Mouse (Mus musculus): ENCODE results near the gene Med28. TPM values are rescaled to one million over a fixed set of nuclear protein-coding genes. Genes with fewer than 3 reads are reported as not detected.

The Med28 gene
- total RNA-seq (2021): 10 to 100 TPM; 52.4 to 57.1 TPM
- long read RNA-seq, experiment 1, full-length matches to known transcripts: 108 of 110 reads
- long read RNA-seq, experiment 1, partial matches to known transcripts: 0 of 110 reads
- long read RNA-seq, experiment 1, other reads (novel, unspliced or antisense): 2 of 110 reads
- long read RNA-seq, experiment 2, full-length matches to known transcripts: 63 of 65 reads
- long read RNA-seq, experiment 2, partial matches to known transcripts: 0 of 65 reads
- long read RNA-seq, experiment 2, other reads (novel, unspliced or antisense): 2 of 65 reads

GRCm38 (mm10) chr5:45519960-45520808, at the start of gene Med28:
Gene Med28 (plus strand): TSS chr5:45520229.
- peak; percentile 95 for DNase-seq (ENCODE audit: low spot score)

- peak; percentile 20 for DNase-seq (ENCODE audit: low spot score)
Observed at GRCm38 (mm10) chr5:45472880-45473450, 47.1 kb upstream of the Med28 start.

- no peak for DNase-seq (ENCODE audit: low spot score)
Observed at GRCm38 (mm10) chr5:45473521-45473920, 46.5 kb upstream of the Med28 start.

- peak; percentile 56 for DNase-seq (ENCODE audit: low spot score)
Observed at GRCm38 (mm10) chr5:45474215-45474614, 45.8 kb upstream of the Med28 start.

GRCm38 (mm10) chr5:45474758-45475157, 45.3 kb upstream of the Med28 start:
- no peak for DNase-seq (ENCODE audit: low spot score)

GRCm38 (mm10) chr5:45475771-45476170, 44.3 kb upstream of the Med28 start:
- DNase-seq (ENCODE audit: low spot score): no peak

- no peak for DNase-seq (ENCODE audit: low spot score)
Observed at GRCm38 (mm10) chr5:45476288-45476687, 43.7 kb upstream of the Med28 start.

- no peak for DNase-seq (ENCODE audit: low spot score)
Observed at GRCm38 (mm10) chr5:45477601-45478000, 42.4 kb upstream of the Med28 start.

GRCm38 (mm10) chr5:45480066-45480465, 40.0 kb upstream of the Med28 start:
- no peak for DNase-seq (ENCODE audit: low spot score)

GRCm38 (mm10) chr5:45481125-45481524, 38.9 kb upstream of the Med28 start:
- DNase-seq (ENCODE audit: low spot score): no peak

- no peak for DNase-seq (ENCODE audit: low spot score)
Observed at GRCm38 (mm10) chr5:45482607-45483006, 37.4 kb upstream of the Med28 start.

- no peak for DNase-seq (ENCODE audit: low spot score)
Observed at GRCm38 (mm10) chr5:45483654-45484053, 36.4 kb upstream of the Med28 start.

- DNase-seq (ENCODE audit: low spot score): no peak
Observed at GRCm38 (mm10) chr5:45491776-45492175, 28.3 kb upstream of the Med28 start.

GRCm38 (mm10) chr5:45493191-45494092, 26.6 kb upstream of the Med28 start, which contains the start of gene Lap3:
Gene Lap3 (plus strand): TSS chr5:45493374.
- peak; percentile 99 for DNase-seq (ENCODE audit: low spot score)

GRCm38 (mm10) chr5:45494093-45494755, 25.8 kb upstream of the Med28 start:
- DNase-seq (ENCODE audit: low spot score): no peak

- DNase-seq (ENCODE audit: low spot score): no peak
Observed at GRCm38 (mm10) chr5:45495429-45495975, 24.5 kb upstream of the Med28 start.

GRCm38 (mm10) chr5:45496042-45496441, 24.0 kb upstream of the Med28 start:
- no peak for DNase-seq (ENCODE audit: low spot score)

- no peak for DNase-seq (ENCODE audit: low spot score)
Observed at GRCm38 (mm10) chr5:45496479-45496878, 23.6 kb upstream of the Med28 start.

GRCm38 (mm10) chr5:45496930-45497550, 23.0 kb upstream of the Med28 start:
- no peak for DNase-seq (ENCODE audit: low spot score)

GRCm38 (mm10) chr5:45497564-45497963, 22.5 kb upstream of the Med28 start:
- DNase-seq (ENCODE audit: low spot score): no peak

Data from gastrocnemius, adult 18-20 months (tissue).